Mouse (Mus musculus) liver, postnatal 0 days (tissue): ENCODE measurements around the gene Dynlt1b.
"Not testable (repeated sequence)": the region's sequence is repeated elsewhere in the genome, so short reads cannot be mapped to it uniquely, and the experiment has no call there.

ENCODE experiments used
- CTCF ChIP-seq: sonication (generic); IDR thresholded peaks from 2 replicates; pipeline ENCODE4 v1.5.1; 2016; ENCODE audit warnings: antibody characterized with exemption, low read depth
- EP300 ChIP-seq: IDR thresholded peaks from 2 replicates; pipeline ENCODE4 v1.6.1; 2016; ENCODE audit warnings: antibody characterized with exemption, low read depth, mild to moderate bottlenecking

DNA sequence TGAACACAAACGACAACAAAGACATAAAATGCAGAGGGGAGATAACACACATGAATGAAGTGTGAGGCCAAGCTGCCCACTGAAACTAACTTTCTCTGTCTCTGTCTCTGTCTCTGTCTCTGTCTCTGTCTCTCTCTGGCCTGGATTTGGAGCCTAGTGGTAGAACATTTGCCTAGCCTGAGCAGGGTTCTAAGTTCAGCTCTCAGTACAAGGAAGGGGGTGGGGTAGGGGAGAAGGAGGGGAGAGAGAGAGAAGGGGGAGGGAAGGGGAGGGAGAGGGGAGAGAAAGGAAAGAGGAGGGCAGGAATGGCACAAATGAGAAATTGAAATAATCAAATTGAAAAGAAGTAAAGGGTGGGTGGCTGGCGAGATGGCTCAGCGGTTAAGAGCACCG lies 29.8 kb upstream of the Dynlt1b start:
- not testable (repeated sequence) for TF ChIP-seq CTCF, EP300
